Mouse (Mus musculus) heart, postnatal 0 days (tissue): ENCODE data around the gene Yy1.

Experiments
- CTCF ChIP-seq: IDR thresholded peaks from 2 replicates; pipeline ENCODE4 v1.5.1; 2016; ENCODE audit warnings: antibody characterized with exemption, control low read depth, low read depth
- EP300 ChIP-seq: IDR thresholded peaks from 2 replicates; pipeline ENCODE4 v1.6.1; 2016; ENCODE audit warnings: antibody characterized with exemption, low read depth

DNA sequence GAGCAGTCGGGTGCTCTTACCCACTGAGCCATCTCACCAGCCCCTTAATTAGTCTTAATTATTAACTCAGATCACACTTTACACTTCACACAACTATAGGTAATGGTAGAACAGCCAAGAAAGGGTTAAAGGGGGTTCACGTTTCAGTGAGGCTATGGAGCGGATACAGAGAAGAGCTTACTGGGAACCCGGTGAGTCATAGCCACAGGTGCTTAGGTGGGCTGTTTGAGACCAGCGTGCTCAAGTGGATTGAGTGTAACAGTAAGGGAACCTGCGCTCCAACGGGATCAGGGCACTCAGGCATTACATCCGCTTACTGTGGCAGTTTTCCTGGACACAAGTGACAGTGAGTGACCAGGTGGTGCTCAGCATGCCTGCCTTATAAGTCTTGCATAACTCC, 30.3 kb downstream of the Yy1 start:
- TF ChIP-seq CTCF: no peak
- TF ChIP-seq EP300: no peak
